Mouse (Mus musculus): ENCODE measurements around the gene Lrrc43. TPM values are rescaled to one million over a fixed set of nuclear protein-coding genes. Genes with fewer than 3 reads are reported as not detected.

The Lrrc43 gene
- polyA plus RNA-seq, 2 experiments from 2014 or later: not detected

GRCm38 (mm10) chr5:123521621-123522020 lies 32.5 kb downstream of the Lrrc43 start:
- no peak for ATAC-seq

GRCm38 (mm10) chr5:123522166-123522565 lies 33.1 kb downstream of the Lrrc43 start:
- ATAC-seq: no peak

- peak; percentile 99 for ATAC-seq
These were observed 34.7 kb downstream of the Lrrc43 start, which contains the start of gene Diablo for GRCm38 (mm10) chr5:123523692-123524392. Gene Diablo, minus strand, starts transcription at chr5:123524176.

GRCm38 (mm10) chr5:123524393-123524750 lies 35.3 kb downstream of the Lrrc43 start:
- ATAC-seq: peak; percentile 65

GRCm38 (mm10) chr5:123525281-123525680 lies 36.2 kb downstream of the Lrrc43 start, which contains the start of gene Gm49027:
Gene Gm49027, minus strand, starts transcription at chr5:123525488.
- ATAC-seq: no peak

- ATAC-seq: no peak
These were observed 36.9 kb downstream of the Lrrc43 start for GRCm38 (mm10) chr5:123525916-123526495.

- ATAC-seq: no peak
These were observed 39.5 kb downstream of the Lrrc43 start for GRCm38 (mm10) chr5:123528641-123529040.

- no peak for ATAC-seq
These were observed 41.0 kb downstream of the Lrrc43 start for GRCm38 (mm10) chr5:123530056-123530455.

- no peak for ATAC-seq
These were observed 44.7 kb downstream of the Lrrc43 start for GRCm38 (mm10) chr5:123533801-123534200.

- no peak for ATAC-seq
These were observed 66.6 kb downstream of the Lrrc43 start for GRCm38 (mm10) chr5:123555693-123556092.

- ATAC-seq: no peak
These were observed 67.3 kb downstream of the Lrrc43 start for GRCm38 (mm10) chr5:123556451-123556850.

Other genes with a start within 250 kb of the Lrrc43 start
- 1 to 10 TPM; 4.7 to 6.1 TPM for gene Wdr66, start 237.2 kb upstream of the Lrrc43 start, polyA plus RNA-seq (2017; shearing (Covaris generic))
- 1 to 10 TPM; 7.2 to 9.8 TPM for gene Bcl7a, start 145.5 kb upstream of the Lrrc43 start, polyA plus RNA-seq (2017; shearing (Covaris generic))
- gene Mlxip, start 94.5 kb upstream of the Lrrc43 start, polyA plus RNA-seq (2017; shearing (Covaris generic)): 10 to 100 TPM; 18.9 to 19.9 TPM
- gene Il31, start 184 bp downstream of the Lrrc43 start, polyA plus RNA-seq (2017; shearing (Covaris generic)): not detected
- gene B3gnt4, start 21.2 kb downstream of the Lrrc43 start, polyA plus RNA-seq (2017; shearing (Covaris generic)): 1 to 10 TPM in 1 of 2 experiments, not detected in 1; 1.4 TPM
- 10 to 100 TPM; 85.0 to 99.0 TPM for gene Diablo, start 34.9 kb downstream of the Lrrc43 start, polyA plus RNA-seq (2017; shearing (Covaris generic))
- not detected for gene Gm49027, start 36.2 kb downstream of the Lrrc43 start, polyA plus RNA-seq (2017; shearing (Covaris generic))
- 10 to 100 TPM; 38.3 to 53.6 TPM for gene Vps33a, start 83.7 kb downstream of the Lrrc43 start, polyA plus RNA-seq (2017; shearing (Covaris generic))
- 10 to 100 TPM; 48.4 to 51.4 TPM for gene Clip1, start 195.3 kb downstream of the Lrrc43 start, polyA plus RNA-seq (2017; shearing (Covaris generic))
- gene Zcchc8, start 231.8 kb downstream of the Lrrc43 start, polyA plus RNA-seq (2017; shearing (Covaris generic)): 10 to 100 TPM; 55.3 to 67.5 TPM